Mouse (Mus musculus) neural tube, embryonic 11.5 days (tissue): ENCODE measurements around the gene Pitpnm3. TPM values are rescaled to one million over a fixed set of nuclear protein-coding genes. Genes with fewer than 3 reads are reported as not detected.

Experiments used
- ATAC-seq: fragments of 200-750 bp; cut with Nextera tagmentation; 2 replicates; pipeline ENCODE4 v1.8.0; 2017; ENCODE audit warnings: moderate number of reproducible peaks, mild to moderate bottlenecking, moderate TSS enrichment, moderate library complexity; ENCODE audit not compliant: insufficient read depth, low FRiP score, low TSS enrichment
- DNase-seq: peaks from one replicate; pipeline ENCODE4 v3.0.0-alpha.2; 2015; ENCODE audit warnings: low spot score
- H3K27ac ChIP-seq: fragments of 300-500 bp; sonication (generic); 2 replicates; pipeline ENCODE4 v1.5.1; 2014; ENCODE audit warnings: low read depth, mild to moderate bottlenecking, low read length
- H3K27me3 ChIP-seq: fragments of 300-500 bp; sonication (generic); 2 replicates; pipeline ENCODE4 v1.6.1; 2014; ENCODE audit warnings: mild to moderate bottlenecking, low read length, mixed read lengths; ENCODE audit not compliant: control insufficient read depth, insufficient read depth
- H3K36me3 ChIP-seq: fragments of 300-500 bp; sonication (generic); 2 replicates; pipeline ENCODE4 v1.6.1; 2014; ENCODE audit warnings: mild to moderate bottlenecking, low read length, moderate library complexity, mixed read lengths; ENCODE audit not compliant: control insufficient read depth, insufficient read depth
- H3K4me1 ChIP-seq: fragments of 300-500 bp; sonication (generic); 2 replicates; pipeline ENCODE4 v1.6.1; 2014; ENCODE audit warnings: low read length, mixed read lengths; ENCODE audit not compliant: control insufficient read depth, insufficient read depth
- H3K4me2 ChIP-seq: fragments of 300-500 bp; sonication (generic); 2 replicates; pipeline ENCODE4 v1.6.1; 2014; ENCODE audit warnings: low read depth, mild to moderate bottlenecking, moderate library complexity
- H3K4me3 ChIP-seq: fragments of 300-500 bp; sonication (generic); 2 replicates; pipeline ENCODE4 v1.5.1; 2014; ENCODE audit warnings: low read depth, low read length
- H3K9ac ChIP-seq: fragments of 300-500 bp; sonication (generic); 2 replicates; pipeline ENCODE4 v1.6.1; 2014; ENCODE audit warnings: mild to moderate bottlenecking, low read length
- H3K9me3 ChIP-seq: fragments of 300-500 bp; sonication (generic); 2 replicates; pipeline ENCODE4 v1.6.1; 2016; ENCODE audit warnings: low read length; ENCODE audit not compliant: control insufficient read depth
- WGBS: fragments of 180-500 bp; shearing (Covaris S2); extraction: QIAGEN DNeasy Blood & Tissue Kit; methylation state at CpG from one replicate; pipeline ENCODE4 v1.1.7; 2014; 5-methylcytosine and 5-hydroxymethylcytosine counted together
- polyA plus RNA-seq: library from polyadenylated mRNA; unstranded; fragments of >200 nt; fragmentation: Nextera tagmentation; extraction: Ambion mirVana; gene quantifications from 2 replicates; pipeline ENCODE4 v1.2.1, GENCODE M21; 2014

Pitpnm3 gene
- polyA plus RNA-seq, 1 experiment from 2014 or later: 0.23 TPM

DNA sequence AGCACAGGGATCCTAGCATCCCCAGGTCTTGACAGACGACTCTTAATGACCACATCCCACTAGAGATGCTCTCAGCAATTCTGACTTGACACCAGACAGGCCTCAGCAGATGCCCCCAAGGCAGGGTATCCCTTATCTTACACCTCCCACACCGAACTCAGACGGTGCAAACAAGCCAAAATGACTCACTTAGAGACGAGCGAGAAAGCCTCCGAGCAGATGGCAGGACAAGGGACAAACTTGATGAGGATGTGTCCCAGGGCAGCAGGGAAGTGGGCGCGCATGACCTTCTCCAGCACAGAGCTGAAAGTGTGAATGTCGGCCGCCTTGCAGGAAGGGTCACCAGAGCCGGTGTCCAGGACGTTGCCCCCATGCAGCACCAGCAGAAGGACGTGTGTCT, 61.3 kb downstream of the Pitpnm3 start:
- ATAC-seq: no peak

DNA sequence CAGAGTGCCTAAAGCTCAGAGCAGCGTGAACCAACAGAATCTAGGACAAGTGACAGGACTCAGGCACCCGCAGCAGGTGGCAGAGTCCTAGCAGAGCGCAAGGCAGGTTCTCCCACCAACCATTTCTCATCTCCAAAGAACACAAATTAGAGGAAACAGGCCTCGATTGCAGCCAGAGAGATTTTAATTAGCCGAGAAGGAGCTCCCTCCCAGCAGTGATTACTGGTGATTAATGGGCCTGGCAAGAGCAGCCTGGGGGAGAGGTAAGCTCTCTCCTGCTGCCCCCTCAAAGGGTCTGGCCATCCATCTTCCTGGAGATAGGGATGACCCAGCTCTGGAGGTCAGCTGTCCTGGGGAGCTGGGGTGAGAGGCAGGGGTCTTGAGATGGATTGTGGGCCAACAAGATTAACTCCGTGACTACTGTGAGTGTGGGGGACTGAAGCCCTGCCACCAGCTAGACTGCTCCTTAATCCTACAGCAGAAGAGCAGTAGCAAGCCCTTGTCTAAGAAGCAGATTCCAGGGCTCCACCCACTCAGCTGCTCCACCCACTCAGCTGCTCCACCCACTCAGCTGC, 63.2 kb downstream of the Pitpnm3 start:
- H3K36me3 ChIP-seq: no peaks in the 10 kb centered on the region
- no peak overlapping the region for H3K4me2 ChIP-seq
- H3K27me3 ChIP-seq: no peaks in the 10 kb centered on the region
- 34% methylated on average over 6 of the region's 6 CpGs for WGBS
- no peaks in the 10 kb centered on the region for H3K9me3 ChIP-seq
- no peak for DNase-seq
- no peak for ATAC-seq
- no peak overlapping the region for H3K9ac ChIP-seq
- no peaks in the 10 kb centered on the region for H3K4me1 ChIP-seq
- H3K4me3 ChIP-seq: no peak overlapping the region
- no peak overlapping the region for H3K27ac ChIP-seq

More for the DNA sequence above, 61.3 kb downstream of the Pitpnm3 start:
- Histone ChIP-seq H3K27me3 (no peaks in the 10 kb centered on the region), H3K4me3 (no peak overlapping the region), H3K4me2 (no peak overlapping the region), H3K4me1 (no peaks in the 10 kb centered on the region), H3K9ac (no peak overlapping the region), H3K27ac (no peak overlapping the region), H3K36me3 (no peaks in the 10 kb centered on the region), H3K9me3 (no peaks in the 10 kb centered on the region)
- DNase-seq: no peak
- 85% methylated on average over 13 of the region's 13 CpGs for WGBS

DNA sequence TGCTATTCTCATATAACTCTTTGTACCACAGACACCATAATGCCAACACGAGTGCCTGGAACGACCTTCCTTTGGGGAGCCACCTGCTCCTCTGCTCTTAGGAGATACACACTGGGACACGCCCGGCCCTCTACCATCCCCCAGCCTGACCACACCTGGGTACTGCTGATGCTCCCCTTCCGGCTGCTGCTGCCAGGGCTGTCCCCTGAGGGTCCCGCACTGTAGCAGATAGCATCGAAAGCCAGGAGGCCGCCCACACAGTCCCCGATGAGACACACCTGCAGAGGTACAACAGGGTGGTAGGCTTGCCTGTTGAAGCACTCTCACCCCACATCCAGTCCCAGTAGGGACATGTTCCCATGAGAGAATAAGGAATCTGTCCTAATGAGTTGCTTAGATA, 64.8 kb downstream of the Pitpnm3 start:
- WGBS: 85% methylated on average over 9 of the region's 9 CpGs
- ATAC-seq: no peak
- Histone ChIP-seq H3K27me3 (no peaks in the 10 kb centered on the region), H3K4me2 (no peak overlapping the region), H3K36me3 (no peaks in the 10 kb centered on the region), H3K9me3 (no peaks in the 10 kb centered on the region), H3K4me3 (no peak overlapping the region), H3K9ac (no peak overlapping the region), H3K4me1 (no peaks in the 10 kb centered on the region), H3K27ac (no peak overlapping the region)
- DNase-seq: no peak

DNA sequence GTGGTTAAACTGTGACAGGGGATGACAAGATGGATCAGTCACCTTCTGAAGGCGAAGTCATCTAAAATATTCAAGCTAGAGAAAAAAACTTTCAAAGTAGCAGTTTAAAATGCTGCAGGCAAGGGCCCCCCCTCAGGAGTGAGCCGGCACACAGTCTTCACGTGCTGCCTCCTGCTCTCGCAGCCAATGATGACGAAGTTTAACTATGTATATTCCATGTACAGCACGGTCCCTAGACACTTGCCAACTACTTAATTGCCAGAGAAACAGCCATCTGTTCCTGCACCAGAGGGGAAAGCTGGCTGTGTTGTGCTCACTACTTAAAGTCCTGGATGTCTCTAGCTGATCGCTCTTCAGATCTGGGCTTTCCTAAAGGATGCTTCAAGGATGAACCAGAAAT, 67.6 kb downstream of the Pitpnm3 start:
- no peaks in the 10 kb centered on the region for H3K9me3 ChIP-seq
- no peak overlapping the region for H3K9ac ChIP-seq
- no peak overlapping the region for H3K4me3 ChIP-seq
- ATAC-seq: no peak
- no peak overlapping the region for H3K27ac ChIP-seq
- no peaks in the 10 kb centered on the region for H3K27me3 ChIP-seq
- no peaks in the 10 kb centered on the region for H3K36me3 ChIP-seq
- no peaks in the 10 kb centered on the region for H3K4me1 ChIP-seq
- H3K4me2 ChIP-seq: no peak overlapping the region
- DNase-seq: no peak
- 65% methylated on average over 7 of the region's 7 CpGs for WGBS

DNA sequence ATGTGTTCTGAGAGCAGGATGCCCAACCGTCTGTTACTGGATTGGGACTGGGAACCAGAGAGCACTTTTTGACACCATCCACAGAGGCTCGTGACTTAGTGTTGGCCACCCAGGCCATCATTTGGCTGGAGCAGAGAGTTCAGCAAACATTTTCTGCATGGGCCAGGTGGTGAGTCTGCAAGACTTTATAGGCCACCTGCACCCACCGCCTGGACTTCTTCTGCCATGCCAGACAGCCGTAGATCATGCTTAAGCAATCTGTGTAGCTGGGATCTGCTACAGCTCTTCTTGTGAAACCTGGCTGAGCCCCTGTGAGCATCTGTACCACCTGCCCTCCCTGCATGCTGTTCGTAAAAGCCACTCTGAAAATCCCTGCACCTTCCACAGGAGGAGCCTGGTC, 68.3 kb downstream of the Pitpnm3 start:
- H3K9ac ChIP-seq: no peak overlapping the region
- ATAC-seq (no peak), DNase-seq (no peak)
- WGBS: 69% methylated on average over 5 of the region's 5 CpGs
- no peaks in the 10 kb centered on the region for H3K9me3 ChIP-seq
- H3K27ac ChIP-seq: no peak overlapping the region
- no peak overlapping the region for H3K4me3 ChIP-seq
- no peaks in the 10 kb centered on the region for H3K36me3 ChIP-seq
- no peak overlapping the region for H3K4me2 ChIP-seq
- H3K4me1 ChIP-seq: no peaks in the 10 kb centered on the region
- no peaks in the 10 kb centered on the region for H3K27me3 ChIP-seq

DNA sequence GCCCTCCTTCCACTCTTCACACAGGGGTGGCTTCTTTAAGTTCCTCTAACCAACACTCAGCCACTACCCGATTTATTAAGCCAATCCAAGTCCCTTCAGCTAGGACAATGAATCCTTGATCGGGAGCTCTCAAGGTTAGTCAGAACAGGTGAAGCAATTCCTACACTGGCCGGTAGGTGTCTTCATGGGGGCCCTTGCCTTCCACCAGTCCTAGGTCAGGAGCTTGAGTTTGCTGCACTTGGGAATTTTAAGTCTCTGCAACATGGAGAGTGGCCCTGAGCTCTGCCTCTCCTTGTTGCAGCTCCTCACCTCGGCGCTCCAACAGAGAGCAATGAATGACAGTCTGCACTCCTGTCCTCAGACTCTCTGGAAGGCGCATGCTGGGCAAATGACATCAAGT, 69.2 kb downstream of the Pitpnm3 start:
- no peaks in the 10 kb centered on the region for H3K36me3 ChIP-seq
- H3K9ac ChIP-seq: no peak overlapping the region
- H3K4me2 ChIP-seq: no peak overlapping the region
- H3K27me3 ChIP-seq: no peaks in the 10 kb centered on the region
- H3K27ac ChIP-seq: no peak overlapping the region
- H3K9me3 ChIP-seq: no peaks in the 10 kb centered on the region
- ATAC-seq (no peak), DNase-seq (no peak)
- H3K4me3 ChIP-seq: no peak overlapping the region
- H3K4me1 ChIP-seq: no peaks in the 10 kb centered on the region
- 36% methylated on average over 6 of the region's 6 CpGs for WGBS

DNA sequence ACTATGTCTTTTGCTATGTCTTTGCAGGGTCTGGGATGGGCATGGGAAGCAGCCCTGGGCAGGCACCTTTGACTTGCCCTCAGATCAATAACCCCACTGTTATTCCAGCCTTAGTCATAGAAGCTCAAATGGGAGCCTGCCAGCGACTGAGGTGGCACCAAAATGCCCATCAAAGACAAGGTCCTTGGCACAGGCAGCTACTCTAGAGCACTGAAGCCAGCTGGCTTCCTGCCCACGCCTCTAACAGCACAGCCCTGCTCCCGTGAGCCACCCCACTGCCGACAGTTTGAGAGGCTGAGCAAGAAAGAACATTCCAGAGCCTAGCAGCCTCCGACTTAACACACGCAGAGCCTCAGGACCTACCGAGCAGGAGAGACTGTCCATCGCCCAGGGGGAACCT, 70.5 kb downstream of the Pitpnm3 start:
- H3K9ac ChIP-seq: no peak overlapping the region
- H3K36me3 ChIP-seq: no peaks in the 10 kb centered on the region
- H3K4me2 ChIP-seq: no peak overlapping the region
- no peaks in the 10 kb centered on the region for H3K4me1 ChIP-seq
- 94% methylated on average over 8 of the region's 8 CpGs for WGBS
- DNase-seq: no peak
- H3K27me3 ChIP-seq: no peaks in the 10 kb centered on the region
- H3K9me3 ChIP-seq: no peaks in the 10 kb centered on the region
- no peak overlapping the region for H3K27ac ChIP-seq
- no peak for ATAC-seq
- no peak overlapping the region for H3K4me3 ChIP-seq

DNA sequence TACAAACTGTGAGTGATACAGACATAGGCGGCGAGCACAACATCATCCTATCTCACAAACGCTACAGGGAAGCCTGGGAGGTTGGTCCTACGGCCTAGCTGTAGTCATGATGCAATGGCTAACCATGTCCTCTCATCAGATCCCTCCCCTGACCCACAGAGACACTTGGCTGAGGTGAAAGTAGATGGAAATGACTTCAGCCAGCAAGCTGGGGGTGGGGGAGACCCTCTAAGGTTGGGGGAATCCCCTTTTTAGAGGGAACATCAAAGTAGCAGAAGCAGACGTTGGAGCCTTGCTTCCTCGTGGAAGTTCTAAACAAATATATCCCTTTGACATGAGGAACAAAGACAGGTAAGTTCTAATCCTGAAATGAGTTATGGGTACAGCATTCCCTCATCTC, 71.2 kb downstream of the Pitpnm3 start:
- DNase-seq (no peak), ATAC-seq (no peak)
- WGBS: 92% methylated on average over 6 of the region's 6 CpGs
- no peaks in the 10 kb centered on the region for H3K27me3 ChIP-seq
- no peak overlapping the region for H3K27ac ChIP-seq
- H3K9me3 ChIP-seq: no peaks in the 10 kb centered on the region
- no peak overlapping the region for H3K4me2 ChIP-seq
- no peaks in the 10 kb centered on the region for H3K36me3 ChIP-seq
- no peak overlapping the region for H3K9ac ChIP-seq
- H3K4me3 ChIP-seq: no peak overlapping the region
- H3K4me1 ChIP-seq: no peaks in the 10 kb centered on the region

DNA sequence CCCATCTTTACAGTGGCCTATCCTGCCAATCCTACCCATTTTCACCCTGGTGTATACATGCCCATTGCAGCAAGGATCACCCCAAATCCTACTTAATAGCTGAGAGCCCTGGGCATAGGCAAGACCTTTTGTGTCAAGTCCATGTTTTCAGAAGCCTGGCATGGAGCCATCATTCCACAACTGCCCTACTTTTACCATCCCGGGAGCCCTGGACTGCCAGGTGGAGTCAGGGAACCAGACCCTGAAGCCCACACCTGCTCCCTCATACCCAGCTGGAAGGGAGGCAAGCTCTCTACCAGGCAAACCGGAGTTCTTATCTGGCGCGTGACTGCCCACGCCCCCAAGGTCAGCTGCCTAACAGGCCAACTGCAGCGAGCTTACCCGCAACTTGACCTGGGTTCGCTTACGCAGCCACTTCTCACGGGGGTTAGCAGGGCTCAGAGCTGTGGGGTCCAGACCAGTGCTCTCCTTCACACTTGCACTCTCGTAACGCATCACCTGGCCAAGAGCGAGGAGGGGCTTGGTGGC, 74.4 kb downstream of the Pitpnm3 start:
- Histone ChIP-seq H3K9ac (no peak overlapping the region), H3K4me1 (no peaks in the 10 kb centered on the region), H3K27ac (no peak overlapping the region), H3K4me2 (no peak overlapping the region), H3K4me3 (no peak overlapping the region), H3K36me3 (no peaks in the 10 kb centered on the region), H3K9me3 (no peaks in the 10 kb centered on the region), H3K27me3 (no peaks in the 10 kb centered on the region)
- ATAC-seq: no peak
- DNase-seq: no peak
- 87% methylated on average over 13 of the region's 13 CpGs for WGBS
